Mouse (Mus musculus) thymus, adult 2 months (tissue): ENCODE data around the gene Xirp2.

Experiments used
- CTCF ChIP-seq: fragments of 200-500 bp; IDR thresholded peaks from 2 replicates; pipeline ENCODE4 v1.5.1; 2012; ENCODE audit warnings: mild to moderate bottlenecking, control low read depth, low read length, moderate library complexity, borderline replicate concordance; ENCODE audit not compliant: control insufficient read depth, poor library complexity, insufficient read depth; ENCODE audit errors: extremely low read depth
- POLR2A ChIP-seq: fragments of 200-500 bp; IDR thresholded peaks from 2 replicates; pipeline ENCODE4 v1.6.1; 2012; ENCODE audit warnings: mild to moderate bottlenecking, low read length, control low read depth, moderate library complexity; ENCODE audit not compliant: control insufficient read depth, poor library complexity, insufficient read depth; ENCODE audit errors: extremely low read depth

DNA sequence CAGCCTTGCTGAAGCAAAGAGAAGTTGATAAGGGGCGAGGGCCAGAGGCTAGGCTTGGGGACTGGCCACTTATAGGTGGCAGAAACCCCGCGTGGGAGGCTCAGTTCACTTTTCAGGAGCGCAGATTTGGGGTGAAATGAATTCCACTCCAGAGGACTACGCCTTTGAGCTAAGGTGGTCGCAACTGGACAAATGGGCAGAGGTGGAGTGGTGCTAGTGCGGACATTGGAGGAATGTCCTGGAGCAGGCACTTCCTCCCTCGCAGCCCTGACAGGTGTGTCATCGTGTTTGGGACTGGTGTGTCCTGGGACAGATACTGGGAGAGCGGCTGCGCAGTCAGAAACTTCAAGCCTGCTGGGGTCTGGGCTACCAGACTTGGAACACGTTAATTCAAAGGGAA lies 120.8 kb downstream of the Xirp2 start:
- TF ChIP-seq CTCF (no peak), POLR2A (no peak)
